27 mouse cellular contexts compared by ENCODE assay signal in the genomic region with DNA sequence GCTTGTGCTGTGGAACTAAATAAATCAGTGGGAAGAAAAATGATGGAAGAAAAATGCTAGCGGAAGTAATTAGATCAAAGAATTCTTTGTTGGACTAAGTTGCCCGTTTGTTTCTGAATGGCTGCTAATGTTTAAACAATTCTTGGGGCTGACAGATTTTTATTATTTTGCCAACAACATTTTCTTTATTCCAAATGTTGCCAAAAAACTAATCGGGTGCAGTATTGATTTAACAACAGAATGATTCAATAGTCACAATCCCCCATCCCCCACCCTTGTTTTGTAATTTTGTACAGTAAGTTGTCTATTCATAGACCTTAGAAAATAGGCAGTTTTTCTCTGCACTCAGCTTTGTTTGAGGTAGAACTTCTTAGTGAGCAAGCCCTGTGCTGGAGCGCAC.
"Had no signal": no experiment of that assay in that cellular context is flagged by ENCODE, and none has a peak within 500 bp of the region (broad histone marks: within the 10 kb centered on the region; RNA-seq: fewer than 3 reads in every experiment).

No protein-coding gene starts in this region.

- H3K27ac ChIP-seq: gastrocnemius, adult 2 months; heart, adult 2 months; heart, embryonic 13.5 days; heart, embryonic 15.5 days; hindbrain, embryonic 10.5 days; hindbrain, embryonic 12.5 days; hindbrain, embryonic 14.5 days; intestine, embryonic 15.5 days; layer of hippocampus, adult 2 months; left cerebral cortex, adult 2 months; limb, embryonic 10.5 days; limb, embryonic 12.5 days had no signal

- H3K4me1 ChIP-seq: heart, embryonic 13.5 days; heart, embryonic 15.5 days; hindbrain, embryonic 10.5 days; hindbrain, embryonic 12.5 days; intestine, embryonic 15.5 days; limb, embryonic 10.5 days; limb, embryonic 12.5 days had no signal

- H3K4me3 ChIP-seq: gastrocnemius, adult 2 months; heart, adult 2 months; heart, embryonic 13.5 days; heart, embryonic 15.5 days; hindbrain, embryonic 10.5 days; hindbrain, embryonic 12.5 days; intestine, embryonic 15.5 days; layer of hippocampus, adult 2 months; left cerebral cortex, adult 2 months; limb, embryonic 10.5 days; limb, embryonic 12.5 days had no signal

- H3K27me3 ChIP-seq: heart, embryonic 13.5 days; heart, embryonic 15.5 days; hindbrain, embryonic 12.5 days; intestine, embryonic 15.5 days; limb, embryonic 12.5 days had no signal

- H3K9ac ChIP-seq: heart, embryonic 13.5 days; heart, embryonic 15.5 days; hindbrain, embryonic 12.5 days; hindbrain, embryonic 14.5 days; intestine, embryonic 15.5 days; limb, embryonic 12.5 days had no signal

- DNase-seq: gastrocnemius, adult 2 months; gastrocnemius, postnatal 10 days; gastrocnemius, postnatal 25 days; heart, adult 11 months; heart, adult 2 months; heart, postnatal 14 days; heart, postnatal 4 days; kidney, adult 18-20 months; kidney, adult 8-10 months; kidney, postnatal 10 days; kidney, postnatal 25 days; kidney, postnatal 4 days; liver had no signal

- H3K36me3 ChIP-seq: heart, embryonic 13.5 days; heart, embryonic 15.5 days; hindbrain, embryonic 10.5 days; hindbrain, embryonic 12.5 days; intestine, embryonic 15.5 days; limb, embryonic 10.5 days; limb, embryonic 12.5 days had no signal

- H3K9me3 ChIP-seq: heart, embryonic 13.5 days; heart, embryonic 15.5 days; hindbrain, embryonic 10.5 days; hindbrain, embryonic 12.5 days; intestine, embryonic 15.5 days; limb, embryonic 10.5 days; limb, embryonic 12.5 days had no signal

- H3K4me2 ChIP-seq: heart, embryonic 11.5 days; heart, embryonic 13.5 days; heart, embryonic 15.5 days; hindbrain, embryonic 12.5 days; hindbrain, embryonic 14.5 days; intestine, embryonic 15.5 days; limb, embryonic 12.5 days had no signal

- ATAC-seq: hindbrain, embryonic 16.5 days; inflammation-experienced regulatory T-cells, adult 6 months; intestine, embryonic 15.5 days; intestine, postnatal 0 days had no signal
